Mouse (Mus musculus): ENCODE results near the gene Hnrnpab. TPM values are rescaled to one million over a fixed set of nuclear protein-coding genes. Genes with fewer than 3 reads are reported as not detected.

The Hnrnpab gene
- polyA plus RNA-seq (2016; fragmentation: Nextera tagmentation; extraction: Ambion mirVana) = 636 and 666 TPM in 2 replicates

GRCm38 (mm10) chr11:51606447-51607095, at the start of gene Hnrnpab:
Gene Hnrnpab (minus strand): TSS chr11:51606847.
- H3K27me3 ChIP-seq (replicated peaks; ENCODE audit: low read depth, poor library complexity, severe bottlenecking) = no peaks in the 10 kb centered on the region
- H3K4me1 ChIP-seq = peaks cover 41% of the 10 kb centered on the region
- peaks cover 48% of the 10 kb centered on the region for H3K36me3 ChIP-seq (replicated peaks)
- peak within 1 kb of the TSS; percentile 100 for H3K4me3 ChIP-seq
- peak within 1 kb of the TSS; percentile 100 for H3K27ac ChIP-seq (replicated peaks)
- H3K9me3 ChIP-seq = no peaks in the 10 kb centered on the region
- peak; percentile 97 for DNase-seq (ENCODE audit: low spot score)
- under 1% methylated on average over 91 of the region's 91 CpGs for WGBS

DNA sequence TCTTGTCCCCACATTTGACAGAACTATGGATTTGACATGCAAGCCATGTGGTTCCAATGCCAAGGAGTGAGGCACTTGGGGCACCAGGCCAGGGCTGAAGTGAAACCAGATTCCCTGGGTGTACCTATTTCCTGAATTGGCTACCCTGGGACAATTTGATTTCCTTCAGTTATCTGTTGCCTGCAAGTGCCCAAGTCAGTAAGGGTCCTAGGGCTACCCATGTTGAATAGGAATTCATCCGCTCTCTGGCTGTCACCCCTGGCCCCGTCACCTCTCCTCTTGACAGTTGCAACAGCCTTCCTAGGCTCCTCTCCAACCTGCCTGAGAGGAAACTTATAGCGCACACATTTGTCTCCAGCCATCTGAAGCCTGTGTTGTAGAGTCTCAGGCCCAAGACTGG, 48.2 kb upstream of the Hnrnpab start:
- H3K27me3 ChIP-seq (replicated peaks; ENCODE audit: low read depth, poor library complexity, severe bottlenecking) = peaks cover 30% of the 10 kb centered on the region
- 91% methylated on average over 3 of the region's 3 CpGs for WGBS
- no peak for DNase-seq (ENCODE audit: low spot score)
- H3K4me1 ChIP-seq = peaks cover 33% of the 10 kb centered on the region
- no peak overlapping the region for H3K4me3 ChIP-seq
- H3K9me3 ChIP-seq = no peaks in the 10 kb centered on the region
- H3K27ac ChIP-seq (replicated peaks) = no peak overlapping the region
- no peaks in the 10 kb centered on the region for H3K36me3 ChIP-seq (replicated peaks)

GRCm38 (mm10) chr11:51653736-51654135, 47.1 kb upstream of the Hnrnpab start:
- H3K4me3 ChIP-seq = no peak overlapping the region
- peaks cover 40% of the 10 kb centered on the region for H3K27me3 ChIP-seq (replicated peaks; ENCODE audit: low read depth, poor library complexity, severe bottlenecking)
- peaks cover 38% of the 10 kb centered on the region for H3K4me1 ChIP-seq
- no peak for DNase-seq (ENCODE audit: low spot score)
- 92% methylated on average over 6 of the region's 6 CpGs for WGBS
- H3K9me3 ChIP-seq = no peaks in the 10 kb centered on the region
- no peak overlapping the region for H3K27ac ChIP-seq (replicated peaks)
- no peaks in the 10 kb centered on the region for H3K36me3 ChIP-seq (replicated peaks)

GRCm38 (mm10) chr11:51652889-51653418, 46.3 kb upstream of the Hnrnpab start:
- no peak for DNase-seq (ENCODE audit: low spot score)
- no peak overlapping the region for H3K27ac ChIP-seq (replicated peaks)
- no peaks in the 10 kb centered on the region for H3K9me3 ChIP-seq
- no peak overlapping the region for H3K4me3 ChIP-seq
- no peaks in the 10 kb centered on the region for H3K36me3 ChIP-seq (replicated peaks)
- H3K27me3 ChIP-seq (replicated peaks; ENCODE audit: low read depth, poor library complexity, severe bottlenecking) = peaks cover 40% of the 10 kb centered on the region
- peaks cover 40% of the 10 kb centered on the region for H3K4me1 ChIP-seq
- WGBS = 89% methylated on average over 4 of the region's 4 CpGs

DNA sequence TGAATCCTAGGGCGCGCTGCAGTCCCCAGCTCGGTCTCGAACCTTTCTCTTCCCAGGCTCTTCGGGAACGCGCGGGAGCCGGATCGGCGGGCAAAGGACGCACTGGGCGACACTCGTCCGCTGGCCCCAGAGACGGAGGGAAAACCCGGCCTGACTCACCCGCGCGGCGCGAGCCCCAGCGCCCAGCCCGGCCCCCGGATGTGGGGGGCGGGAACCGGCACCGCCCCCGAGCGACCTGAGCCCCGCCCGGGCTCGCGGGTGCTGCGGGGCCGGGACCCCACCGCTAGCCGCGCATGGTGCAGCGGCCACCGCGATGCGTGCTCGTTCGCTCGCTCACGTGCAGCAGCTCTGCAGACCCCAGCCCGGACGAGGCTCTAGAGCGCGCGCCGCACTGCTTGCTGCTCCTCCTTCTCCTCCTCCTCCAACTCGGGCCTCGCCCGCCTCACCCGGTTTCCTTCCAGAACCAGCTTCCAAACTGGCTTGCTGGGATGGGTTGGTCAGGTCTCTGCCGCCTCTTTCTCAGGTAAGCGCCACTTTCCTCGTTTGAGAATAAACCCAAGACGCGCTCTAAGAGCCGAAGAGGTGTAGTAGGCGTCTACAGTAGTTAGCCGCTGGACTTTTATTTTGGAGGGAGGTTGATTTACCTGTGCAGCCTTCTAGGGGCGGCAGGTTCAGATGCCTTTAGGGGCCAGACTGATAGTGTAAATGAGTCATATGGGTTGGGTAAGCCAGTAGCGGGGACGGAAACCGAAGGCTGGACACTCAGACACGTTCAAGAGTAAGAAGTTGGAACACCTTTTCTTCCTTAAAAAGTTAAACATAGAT, 44.3 kb upstream of the Hnrnpab start, which contains the start of the genes N4bp3 and D930048N14Rik:
N4bp3 (minus strand) TSS at position 152 of the 825 bp plus-strand sequence.
D930048N14Rik (plus strand) TSS at position 264 of the 825 bp plus-strand sequence.
- Histone ChIP-seq H3K4me3 (peak within 1 kb of the TSS; percentile 76), H3K4me1 (peaks cover 53% of the 10 kb centered on the region), H3K9me3 (no peaks in the 10 kb centered on the region), H3K36me3 (replicated peaks) (peaks cover 1% of the 10 kb centered on the region; the same call in 1 of the 2 replicates), H3K27me3 (replicated peaks; ENCODE audit: low read depth, poor library complexity, severe bottlenecking) (peaks cover 40% of the 10 kb centered on the region), H3K27ac (replicated peaks) (peak within 1 kb of the TSS; percentile 84)
- under 1% methylated on average over 70 of the region's 70 CpGs for WGBS
- peak; percentile 82 for DNase-seq (ENCODE audit: low spot score)

GRCm38 (mm10) chr11:51650261-51650660, 43.6 kb upstream of the Hnrnpab start:
- Histone ChIP-seq H3K27ac (replicated peaks) (peak overlapping the region; percentile 84), H3K27me3 (replicated peaks; ENCODE audit: low read depth, poor library complexity, severe bottlenecking) (peaks cover 40% of the 10 kb centered on the region), H3K4me3 (peak overlapping the region; percentile 76), H3K36me3 (replicated peaks) (peaks cover 8% of the 10 kb centered on the region), H3K9me3 (no peaks in the 10 kb centered on the region), H3K4me1 (peaks cover 58% of the 10 kb centered on the region)
- no peak for DNase-seq (ENCODE audit: low spot score)
- WGBS = under 1% methylated on average over 30 of the region's 30 CpGs

- Histone ChIP-seq H3K27me3 (replicated peaks; ENCODE audit: low read depth, poor library complexity, severe bottlenecking) (peaks cover 40% of the 10 kb centered on the region), H3K9me3 (no peaks in the 10 kb centered on the region), H3K4me3 (peak overlapping the region; percentile 76), H3K36me3 (replicated peaks) (peaks cover 12% of the 10 kb centered on the region), H3K27ac (replicated peaks) (peak overlapping the region; percentile 84), H3K4me1 (peaks cover 59% of the 10 kb centered on the region)
- peak; percentile 36 for DNase-seq (ENCODE audit: low spot score)
- 3% methylated on average over 7 of the region's 7 CpGs for WGBS
Observed at GRCm38 (mm10) chr11:51649889-51650199, 43.2 kb upstream of the Hnrnpab start.

GRCm38 (mm10) chr11:51649111-51649888, 42.7 kb upstream of the Hnrnpab start:
- H3K4me3 ChIP-seq = peak overlapping the region; percentile 76
- 27% methylated on average over 11 of the region's 11 CpGs for WGBS
- H3K27ac ChIP-seq (replicated peaks) = peak overlapping the region; percentile 84
- H3K36me3 ChIP-seq (replicated peaks) = peaks cover 17% of the 10 kb centered on the region
- DNase-seq (ENCODE audit: low spot score) = peak; percentile 21
- H3K4me1 ChIP-seq = peaks cover 59% of the 10 kb centered on the region
- H3K9me3 ChIP-seq = no peaks in the 10 kb centered on the region
- H3K27me3 ChIP-seq (replicated peaks; ENCODE audit: low read depth, poor library complexity, severe bottlenecking) = peaks cover 45% of the 10 kb centered on the region

GRCm38 (mm10) chr11:51648566-51648965, 41.9 kb upstream of the Hnrnpab start:
- Histone ChIP-seq H3K27ac (replicated peaks) (peak overlapping the region; percentile 84), H3K36me3 (replicated peaks) (peaks cover 25% of the 10 kb centered on the region), H3K4me3 (peak overlapping the region; percentile 76), H3K4me1 (peaks cover 67% of the 10 kb centered on the region), H3K9me3 (no peaks in the 10 kb centered on the region), H3K27me3 (replicated peaks; ENCODE audit: low read depth, poor library complexity, severe bottlenecking) (peaks cover 48% of the 10 kb centered on the region)
- WGBS = 18% methylated on average over 3 of the region's 3 CpGs
- peak; percentile 74 for DNase-seq (ENCODE audit: low spot score)

- 74% methylated on average over 15 of the region's 15 CpGs for WGBS
- peak; percentile 36 for DNase-seq (ENCODE audit: low spot score)
- no peaks in the 10 kb centered on the region for H3K9me3 ChIP-seq
- peaks cover 44% of the 10 kb centered on the region for H3K27me3 ChIP-seq (replicated peaks; ENCODE audit: low read depth, poor library complexity, severe bottlenecking)
- peaks cover 70% of the 10 kb centered on the region for H3K4me1 ChIP-seq
- H3K27ac ChIP-seq (replicated peaks) = peak overlapping the region; percentile 75
- peaks cover 40% of the 10 kb centered on the region for H3K36me3 ChIP-seq (replicated peaks)
- peak overlapping the region; percentile 18; the same call in 1 of the 2 replicates for H3K4me3 ChIP-seq
Observed at GRCm38 (mm10) chr11:51646751-51647667, 40.4 kb upstream of the Hnrnpab start.

DNA sequence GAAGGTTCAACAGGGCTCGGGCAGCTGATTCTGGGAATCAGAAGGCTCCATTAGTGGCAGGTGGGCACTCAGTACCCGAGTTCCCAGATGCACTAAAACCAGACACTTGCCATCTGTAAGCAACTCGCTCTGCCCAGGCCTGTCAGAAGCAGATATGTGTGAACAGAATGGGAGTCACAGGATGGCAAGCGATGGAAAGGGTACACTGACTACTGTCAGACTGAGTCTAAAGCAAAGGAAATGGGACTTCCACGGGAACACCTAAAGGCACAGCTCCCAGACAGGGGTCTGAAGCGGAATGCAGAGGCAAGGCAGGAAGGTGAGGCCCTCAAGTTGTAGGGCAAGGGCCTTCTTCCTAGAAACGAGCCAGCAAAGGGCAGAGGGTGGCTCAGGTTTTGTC, 39.6 kb upstream of the Hnrnpab start:
- Histone ChIP-seq H3K9me3 (no peaks in the 10 kb centered on the region), H3K4me3 (no peak overlapping the region), H3K36me3 (replicated peaks) (peaks cover 46% of the 10 kb centered on the region), H3K27ac (replicated peaks) (peak overlapping the region; percentile 24; the same call in 1 of the 2 replicates), H3K27me3 (replicated peaks; ENCODE audit: low read depth, poor library complexity, severe bottlenecking) (peaks cover 36% of the 10 kb centered on the region), H3K4me1 (peaks cover 70% of the 10 kb centered on the region)
- whole genome bisulfite sequencing = 74% methylated on average over 7 of the region's 7 CpGs
- DNase-seq (ENCODE audit: low spot score) = no peak
